Mouse (Mus musculus) bone marrow, adult 2 months (tissue): ENCODE measurements around the gene Crcp.

ENCODE experiments used
- CTCF ChIP-seq: fragments of 200-500 bp; IDR thresholded peaks from 2 replicates; pipeline ENCODE4 v1.5.1; 2011; ENCODE audit warnings: low read length, control low read depth; ENCODE audit not compliant: control insufficient read depth, insufficient read depth
- POLR2A ChIP-seq: fragments of 200-500 bp; IDR thresholded peaks from 2 replicates; pipeline ENCODE4 v1.6.1; 2011; ENCODE audit warnings: low read depth, mild to moderate bottlenecking, control low read depth, low read length, borderline replicate concordance; ENCODE audit not compliant: control insufficient read depth

GRCm38 (mm10) chr5:130067841-130068264, 38.8 kb downstream of the Crcp start:
- TF ChIP-seq POLR2A (no peak), CTCF (no peak)
